Mouse (Mus musculus): ENCODE measurements around the gene Ktn1. TPM values are rescaled to one million over a fixed set of nuclear protein-coding genes. Genes with fewer than 3 reads are reported as not detected.

Gene Ktn1
- total and polyA plus RNA-seq, 2 experiments from 2014 or later: 23.5 to 66.8 TPM

DNA sequence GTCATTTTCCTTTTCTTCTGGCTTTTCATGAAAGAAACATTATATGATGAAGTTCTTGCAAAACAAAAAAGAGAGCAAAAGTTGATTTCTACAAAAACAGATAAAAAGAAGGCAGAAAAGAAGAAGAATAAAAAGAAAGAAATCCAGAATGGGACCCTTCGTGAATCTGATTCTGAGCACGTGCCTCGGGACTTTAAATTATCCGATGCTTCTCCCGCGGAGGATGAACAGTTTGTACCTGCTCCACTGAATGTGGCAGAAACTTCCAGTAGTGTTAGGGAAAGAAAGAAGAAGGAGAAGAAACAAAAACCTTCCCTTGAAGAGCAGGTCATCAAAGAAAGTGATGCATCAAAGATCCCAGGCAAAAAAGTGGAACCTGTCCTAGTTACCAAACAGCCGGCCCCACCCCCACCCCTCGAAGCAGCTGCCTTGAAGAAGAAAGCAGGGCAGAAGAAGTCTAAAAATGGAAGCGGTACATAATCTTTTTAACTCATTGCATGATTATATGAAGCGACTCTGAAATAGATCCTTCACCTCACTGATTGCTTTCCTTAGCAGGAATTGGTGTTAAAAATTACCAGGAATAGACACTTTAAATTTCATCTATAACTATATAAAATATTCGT, 15.7 kb downstream of the Ktn1 start:
- 87% methylated on average over 11 of the region's 11 CpGs for WGBS
- no peak overlapping the region for H3K27ac ChIP-seq
- DNase-seq (ENCODE audit: low spot score): no peak
- ATAC-seq: no peak
- H3K36me3 ChIP-seq (ENCODE audit: insufficient read depth, low read length): no peaks in the 10 kb centered on the region
- H3K4me2 ChIP-seq (ENCODE audit: low read depth, low read length): no peak overlapping the region
- no peaks in the 10 kb centered on the region for H3K27me3 ChIP-seq (ENCODE audit: insufficient read depth, low read length)
- no peaks in the 10 kb centered on the region for H3K9me3 ChIP-seq (ENCODE audit: low read length)
- TF ChIP-seq CTCF (IDR thresholded peaks at IDR 0.05; ENCODE audit: low read depth): no peak
- no peak overlapping the region for H3K4me3 ChIP-seq (ENCODE audit: low read length)
- H3K9ac ChIP-seq (replicated peaks; ENCODE audit: low read length): no peak overlapping the region
- no peaks in the 10 kb centered on the region for H3K4me1 ChIP-seq (ENCODE audit: insufficient read depth, low read length)

GRCm38 (mm10) chr14:47664470-47664864, 16.2 kb downstream of the Ktn1 start:
- Histone ChIP-seq H3K27me3 (ENCODE audit: insufficient read depth, low read length) (no peaks in the 10 kb centered on the region), H3K9me3 (ENCODE audit: low read length) (no peaks in the 10 kb centered on the region), H3K4me2 (ENCODE audit: low read depth, low read length) (no peak overlapping the region), H3K9ac (replicated peaks; ENCODE audit: low read length) (no peak overlapping the region), H3K4me3 (ENCODE audit: low read length) (no peak overlapping the region), H3K36me3 (ENCODE audit: insufficient read depth, low read length) (no peaks in the 10 kb centered on the region; the same call in 1 of the 2 replicates), H3K27ac (no peak overlapping the region), H3K4me1 (ENCODE audit: insufficient read depth, low read length) (no peaks in the 10 kb centered on the region)
- no peak for DNase-seq (ENCODE audit: low spot score)
- no peak for TF ChIP-seq CTCF (IDR thresholded peaks at IDR 0.05; ENCODE audit: low read depth)
- ATAC-seq: no peak

- no peak for ATAC-seq
- H3K4me3 ChIP-seq (ENCODE audit: low read length): no peak overlapping the region
- no peak overlapping the region for H3K27ac ChIP-seq
- no peak overlapping the region for H3K4me2 ChIP-seq (ENCODE audit: low read depth, low read length)
- no peaks in the 10 kb centered on the region for H3K27me3 ChIP-seq (ENCODE audit: insufficient read depth, low read length)
- no peak overlapping the region for H3K9ac ChIP-seq (replicated peaks; ENCODE audit: low read length)
- no peaks in the 10 kb centered on the region; the same call in 1 of the 2 replicates for H3K36me3 ChIP-seq (ENCODE audit: insufficient read depth, low read length)
- 88% methylated on average over 5 of the region's 5 CpGs for WGBS
- no peaks in the 10 kb centered on the region for H3K9me3 ChIP-seq (ENCODE audit: low read length)
- no peak for TF ChIP-seq CTCF (IDR thresholded peaks at IDR 0.05; ENCODE audit: low read depth)
- no peak for DNase-seq (ENCODE audit: low spot score)
- H3K4me1 ChIP-seq (ENCODE audit: insufficient read depth, low read length): no peaks in the 10 kb centered on the region
These were observed 17.0 kb downstream of the Ktn1 start for GRCm38 (mm10) chr14:47665061-47665778.

- Histone ChIP-seq H3K9me3 (ENCODE audit: low read length) (no peaks in the 10 kb centered on the region), H3K9ac (replicated peaks; ENCODE audit: low read length) (no peak overlapping the region), H3K4me1 (ENCODE audit: insufficient read depth, low read length) (no peaks in the 10 kb centered on the region), H3K36me3 (ENCODE audit: insufficient read depth, low read length) (no peaks in the 10 kb centered on the region; the same call in 1 of the 2 replicates), H3K4me3 (ENCODE audit: low read length) (no peak overlapping the region), H3K4me2 (ENCODE audit: low read depth, low read length) (no peak overlapping the region), H3K27ac (no peak overlapping the region), H3K27me3 (ENCODE audit: insufficient read depth, low read length) (no peaks in the 10 kb centered on the region)
- DNase-seq (ENCODE audit: low spot score): no peak
- no peak for TF ChIP-seq CTCF (IDR thresholded peaks at IDR 0.05; ENCODE audit: low read depth)
- no peak for ATAC-seq
These were observed 19.8 kb downstream of the Ktn1 start for GRCm38 (mm10) chr14:47668096-47668495.

DNA sequence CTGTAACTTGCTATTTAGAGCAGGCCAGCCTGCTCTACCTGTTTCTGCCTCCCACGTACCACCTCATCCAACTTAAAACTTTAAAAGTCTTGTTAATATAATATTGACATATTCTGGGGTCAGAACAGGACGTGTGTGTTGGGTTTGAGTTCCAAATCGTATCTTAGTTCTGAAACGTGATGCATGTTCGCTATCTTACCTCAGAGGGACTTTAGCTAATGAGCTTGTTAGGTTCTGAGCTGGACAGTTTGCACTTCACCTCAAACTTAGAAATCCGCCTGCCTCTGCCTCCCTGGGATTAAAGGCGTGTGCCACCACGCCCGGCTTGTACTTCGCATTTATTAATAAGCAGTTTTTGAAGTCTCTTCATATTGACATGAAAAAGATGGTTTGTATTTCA, 34.6 kb downstream of the Ktn1 start:
- H3K4me1 ChIP-seq (ENCODE audit: insufficient read depth, low read length): no peaks in the 10 kb centered on the region
- no peak for TF ChIP-seq CTCF (IDR thresholded peaks at IDR 0.05; ENCODE audit: low read depth)
- H3K4me2 ChIP-seq (ENCODE audit: low read depth, low read length): no peak overlapping the region
- no peak overlapping the region for H3K4me3 ChIP-seq (ENCODE audit: low read length)
- DNase-seq (ENCODE audit: low spot score): no peak
- H3K27ac ChIP-seq: no peak overlapping the region
- no peaks in the 10 kb centered on the region for H3K27me3 ChIP-seq (ENCODE audit: insufficient read depth, low read length)
- ATAC-seq: no peak
- 94% methylated on average over 10 of the region's 10 CpGs for WGBS
- H3K36me3 ChIP-seq (ENCODE audit: insufficient read depth, low read length): peaks cover 53% of the 10 kb centered on the region
- H3K9ac ChIP-seq (replicated peaks; ENCODE audit: low read length): no peak overlapping the region
- H3K9me3 ChIP-seq (ENCODE audit: low read length): no peaks in the 10 kb centered on the region

GRCm38 (mm10) chr14:47684579-47684978, 36.3 kb downstream of the Ktn1 start:
- Histone ChIP-seq H3K9me3 (ENCODE audit: low read length) (no peaks in the 10 kb centered on the region), H3K4me1 (ENCODE audit: insufficient read depth, low read length) (no peaks in the 10 kb centered on the region), H3K27me3 (ENCODE audit: insufficient read depth, low read length) (no peaks in the 10 kb centered on the region), H3K27ac (no peak overlapping the region), H3K4me2 (ENCODE audit: low read depth, low read length) (no peak overlapping the region), H3K4me3 (ENCODE audit: low read length) (no peak overlapping the region), H3K36me3 (ENCODE audit: insufficient read depth, low read length) (peaks cover 54% of the 10 kb centered on the region), H3K9ac (replicated peaks; ENCODE audit: low read length) (no peak overlapping the region)
- ATAC-seq: no peak
- 94% methylated on average over 5 of the region's 5 CpGs for WGBS
- DNase-seq (ENCODE audit: low spot score): no peak
- TF ChIP-seq CTCF (IDR thresholded peaks at IDR 0.05; ENCODE audit: low read depth): no peak

DNA sequence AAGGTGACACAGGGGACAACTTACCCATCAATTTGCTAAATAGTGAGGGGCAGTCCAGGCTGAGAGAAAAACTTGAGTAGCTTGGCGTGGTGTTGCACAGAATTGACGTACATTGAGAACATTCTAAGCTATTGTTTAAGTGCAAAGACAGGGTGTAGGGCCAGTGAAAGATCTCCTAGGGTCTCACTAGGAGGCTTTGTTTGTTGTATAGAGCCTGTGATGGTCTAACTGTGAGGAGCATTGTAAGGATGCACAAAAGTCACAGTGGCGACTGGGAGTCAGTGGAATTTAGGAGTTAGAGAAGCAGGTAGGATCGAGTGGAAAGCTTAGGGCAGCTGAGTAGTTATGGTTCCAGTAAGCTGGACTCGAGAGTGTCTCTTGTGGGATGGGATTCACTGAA, 50.9 kb downstream of the Ktn1 start:
- TF ChIP-seq CTCF (IDR thresholded peaks at IDR 0.05; ENCODE audit: low read depth): no peak
- Histone ChIP-seq H3K4me1 (ENCODE audit: insufficient read depth, low read length) (no peaks in the 10 kb centered on the region), H3K27ac (no peak overlapping the region), H3K4me3 (ENCODE audit: low read length) (no peak overlapping the region), H3K4me2 (ENCODE audit: low read depth, low read length) (no peak overlapping the region), H3K9me3 (ENCODE audit: low read length) (no peaks in the 10 kb centered on the region), H3K36me3 (ENCODE audit: insufficient read depth, low read length) (peaks cover 29% of the 10 kb centered on the region), H3K27me3 (ENCODE audit: insufficient read depth, low read length) (no peaks in the 10 kb centered on the region), H3K9ac (replicated peaks; ENCODE audit: low read length) (no peak overlapping the region)
- 43% methylated on average over 5 of the region's 5 CpGs for WGBS
- DNase-seq (ENCODE audit: low spot score) (no peak), ATAC-seq (no peak)

Measured in hindbrain, postnatal 0 days (tissue).